Mouse (Mus musculus): Measurements from ENCODE around the gene Eif3m.
"Not testable (repeated sequence)": the region's sequence is repeated elsewhere in the genome, so short reads cannot be mapped to it uniquely, and the experiment has no call there.

Eif3m gene

GRCm38 (mm10) chr2:105016967-105017287 is at the start of gene Eif3m:
TSS of gene Eif3m (minus strand) at chr2:105017080.
- peak; percentile 93 for DNase-seq

- no peak for DNase-seq
Observed at GRCm38 (mm10) chr2:105062741-105063372, 46.0 kb upstream of the Eif3m start.

- DNase-seq, result no peak
Observed at GRCm38 (mm10) chr2:105058577-105059116, 41.8 kb upstream of the Eif3m start.

DNA sequence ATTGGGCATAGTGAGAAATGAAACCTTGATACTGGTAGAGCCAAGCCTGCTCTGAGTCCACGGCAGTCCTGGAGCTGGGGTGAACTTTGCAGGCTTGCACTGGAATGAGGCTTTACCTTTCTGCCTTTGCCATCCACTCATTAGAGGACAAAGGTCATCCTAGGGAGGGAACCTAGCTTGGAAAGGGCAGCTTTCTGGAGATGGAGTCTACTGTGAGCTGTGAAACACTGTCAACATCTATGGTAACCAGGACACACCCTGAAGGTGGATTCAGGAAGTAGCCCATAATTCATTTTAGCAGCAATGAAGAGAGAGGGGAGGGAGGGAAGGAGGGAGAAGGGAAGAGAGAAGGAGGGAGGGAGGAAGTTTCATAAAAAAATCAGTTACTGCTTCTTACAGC is 38.6 kb upstream of the Eif3m start:
- no peak for DNase-seq

DNA sequence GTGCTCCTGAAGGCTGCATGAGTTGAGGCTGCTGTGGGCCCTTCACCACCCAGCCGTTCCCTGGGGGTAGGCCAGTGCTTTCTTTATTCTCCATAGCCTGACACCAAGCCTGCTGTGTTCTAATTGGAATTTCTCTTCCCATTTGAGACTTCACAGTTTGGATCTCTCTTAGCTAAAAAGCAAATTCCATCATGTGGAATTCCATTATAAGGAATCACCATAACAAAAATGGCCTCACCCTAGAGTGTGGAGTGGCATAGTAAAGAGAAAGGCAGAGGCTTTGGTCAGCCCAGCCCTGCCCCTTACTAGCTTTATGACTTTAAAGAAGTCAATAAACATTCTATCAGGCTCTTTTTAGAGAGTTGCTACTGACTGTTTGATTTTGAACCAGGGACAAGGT is 31.4 kb upstream of the Eif3m start:
- no peak for DNase-seq

DNA sequence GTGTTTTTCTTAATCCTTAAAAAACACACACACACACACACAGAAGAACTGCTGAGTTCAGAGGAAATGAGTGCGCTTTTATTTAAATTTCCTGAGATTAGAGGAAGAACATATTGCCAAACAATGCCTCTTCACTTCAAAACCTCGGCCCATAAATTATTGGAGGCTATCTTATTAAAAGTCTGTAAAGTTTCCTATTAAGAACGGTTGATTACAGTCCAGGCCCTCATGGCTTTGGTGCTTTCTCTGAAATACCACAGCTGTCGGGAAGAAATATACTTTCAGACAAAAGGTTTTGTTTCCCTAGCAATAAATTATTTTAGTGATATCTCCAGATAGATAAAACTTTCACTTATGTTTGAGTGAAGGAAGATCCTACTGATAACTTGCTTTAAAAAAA is 26.3 kb upstream of the Eif3m start:
- DNase-seq, result no peak

DNA sequence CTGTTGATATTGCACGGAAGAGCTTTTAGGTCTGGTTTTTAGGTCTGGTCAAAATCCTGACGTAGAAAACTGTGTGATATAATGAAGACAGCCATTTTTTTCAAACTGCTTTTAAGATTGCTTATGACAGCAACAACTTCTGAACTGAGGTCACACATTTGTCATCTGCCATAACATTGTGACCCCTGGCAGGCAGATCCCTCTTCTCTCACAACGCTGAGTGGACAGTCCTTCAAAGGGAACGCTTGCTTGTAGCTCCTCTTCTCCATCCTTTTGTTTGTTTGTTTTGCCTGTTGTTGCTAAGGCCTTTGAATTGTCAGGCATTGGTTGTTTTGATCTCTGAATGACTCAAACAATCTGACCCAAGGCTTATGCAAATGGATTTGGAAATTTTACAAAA is 24.0 kb upstream of the Eif3m start:
- no peak for DNase-seq

- DNase-seq, result no peak
Observed at GRCm38 (mm10) chr2:105038879-105039278, 22.0 kb upstream of the Eif3m start.

- DNase-seq, result no peak
Observed at GRCm38 (mm10) chr2:105037956-105038569, 21.2 kb upstream of the Eif3m start.

DNA sequence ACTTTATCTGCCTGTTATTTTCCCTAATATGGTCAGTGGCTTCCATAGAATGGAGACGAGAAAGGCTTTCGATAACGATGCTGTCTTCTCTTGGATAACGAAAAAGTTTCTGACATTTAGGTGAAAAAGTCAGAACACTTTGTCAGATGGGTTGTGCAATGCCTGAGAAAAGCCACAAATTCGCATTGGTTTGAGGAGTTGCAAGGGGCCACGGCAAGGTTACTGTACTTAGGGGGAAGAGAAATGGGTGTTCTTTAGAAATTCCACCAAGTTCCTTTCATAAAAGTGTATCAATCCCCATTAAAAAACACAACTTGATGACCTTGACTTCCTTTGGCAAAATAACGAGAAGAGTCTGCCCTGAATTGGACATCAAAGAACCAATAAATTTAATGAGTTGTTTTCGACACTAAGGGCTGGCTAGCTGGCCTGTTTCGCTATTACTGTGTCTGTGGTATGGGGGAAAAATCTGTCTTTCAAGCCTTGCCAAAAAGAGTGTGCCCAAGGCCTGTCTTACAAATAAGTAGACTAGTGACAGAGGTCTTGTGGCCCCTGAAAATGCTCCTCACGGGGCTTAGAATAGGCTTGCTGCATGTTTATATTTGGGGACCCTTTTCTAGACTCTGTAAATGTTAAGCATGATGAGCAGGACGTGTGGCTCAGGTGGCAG is 19.7 kb upstream of the Eif3m start:
- no peak for DNase-seq

GRCm38 (mm10) chr2:105035985-105036384 is 19.1 kb upstream of the Eif3m start:
- DNase-seq, result no peak

GRCm38 (mm10) chr2:105034084-105034483 is 17.2 kb upstream of the Eif3m start:
- no peak for DNase-seq

DNA sequence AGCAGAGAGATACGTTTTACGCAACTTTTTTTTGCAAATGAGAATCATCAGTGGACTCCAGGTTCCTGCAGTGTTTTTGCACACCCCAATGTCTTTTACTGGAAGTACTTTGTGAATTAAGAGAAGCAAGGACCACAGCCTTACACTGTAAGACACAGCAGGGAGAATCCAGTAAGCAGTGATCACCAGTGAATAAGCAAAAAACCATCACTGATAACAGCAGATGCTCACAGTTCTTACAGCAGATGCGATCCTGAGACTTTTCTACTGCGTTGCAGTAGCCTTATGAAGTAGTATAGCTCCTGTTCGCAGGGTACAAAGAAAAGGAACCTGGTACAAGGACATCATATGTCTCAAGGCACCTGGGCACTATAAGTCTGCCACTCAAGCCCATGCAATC is 13.6 kb upstream of the Eif3m start:
- DNase-seq, result no peak

DNA sequence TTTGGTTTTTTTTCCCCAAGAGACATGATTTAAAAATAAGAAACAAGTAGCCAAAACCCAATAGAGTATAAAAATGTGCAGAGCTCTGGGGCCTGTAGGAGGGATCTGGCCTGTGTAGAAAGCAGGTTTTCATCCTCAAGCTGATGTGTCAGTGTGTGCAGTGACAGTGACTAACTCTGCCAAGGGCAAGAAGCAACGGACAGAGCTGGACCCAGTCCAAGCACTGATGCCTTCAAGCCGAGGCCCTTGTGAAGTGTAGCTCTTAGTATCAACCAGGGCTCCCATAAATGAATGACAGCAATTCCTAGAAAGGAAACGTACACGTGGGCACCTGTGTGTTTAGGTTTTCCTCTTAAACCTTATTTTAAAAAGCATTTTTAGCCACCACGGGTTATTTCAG is 11.9 kb upstream of the Eif3m start:
- DNase-seq, result no peak

GRCm38 (mm10) chr2:105026950-105027695 is 10.2 kb upstream of the Eif3m start:
- DNase-seq, result no peak

DNA sequence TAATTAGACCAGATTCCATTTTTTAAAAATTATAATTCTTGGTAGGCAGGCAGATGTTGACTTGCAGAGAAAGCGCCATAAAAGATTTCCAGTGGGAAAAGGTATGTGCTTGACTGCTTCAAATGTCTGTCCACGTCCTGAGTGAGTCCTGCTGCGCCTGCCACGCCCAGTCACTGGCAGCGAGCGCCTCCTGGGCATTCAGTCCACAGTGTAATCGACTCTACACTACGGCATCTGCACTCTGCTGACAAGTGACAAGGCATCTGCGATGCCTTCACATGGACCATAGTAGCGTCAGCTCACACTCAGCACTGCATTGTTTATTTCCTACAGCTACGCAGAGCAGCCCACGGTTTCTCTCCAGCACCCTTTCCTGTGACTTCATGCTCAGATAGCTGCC is 8.7 kb upstream of the Eif3m start:
- not testable (repeated sequence) for DNase-seq

DNA sequence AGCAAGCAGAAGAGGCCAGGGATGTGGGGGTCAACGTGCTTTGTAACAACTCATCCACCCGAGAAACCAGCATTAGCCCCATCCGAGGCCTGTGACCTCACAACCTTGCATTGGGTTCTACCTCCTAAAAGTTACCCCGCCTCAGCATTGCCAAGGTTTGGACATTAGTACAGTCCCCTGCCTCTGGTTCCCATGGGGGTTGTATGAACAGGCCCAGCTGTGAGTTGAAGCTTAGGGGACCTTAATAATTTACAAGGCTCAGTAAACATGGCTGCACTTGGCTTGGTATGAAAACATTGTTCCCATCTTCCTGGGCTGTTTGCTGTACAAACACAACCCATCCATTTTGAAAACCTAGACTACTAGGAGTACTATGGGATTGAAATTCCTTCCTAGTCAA is 6.9 kb upstream of the Eif3m start:
- DNase-seq, result no peak

GRCm38 (mm10) chr2:105023031-105023615 is 6.2 kb upstream of the Eif3m start:
- DNase-seq, result no peak

- DNase-seq, result no peak
Observed at GRCm38 (mm10) chr2:105021836-105022235, 5.0 kb upstream of the Eif3m start.

DNA sequence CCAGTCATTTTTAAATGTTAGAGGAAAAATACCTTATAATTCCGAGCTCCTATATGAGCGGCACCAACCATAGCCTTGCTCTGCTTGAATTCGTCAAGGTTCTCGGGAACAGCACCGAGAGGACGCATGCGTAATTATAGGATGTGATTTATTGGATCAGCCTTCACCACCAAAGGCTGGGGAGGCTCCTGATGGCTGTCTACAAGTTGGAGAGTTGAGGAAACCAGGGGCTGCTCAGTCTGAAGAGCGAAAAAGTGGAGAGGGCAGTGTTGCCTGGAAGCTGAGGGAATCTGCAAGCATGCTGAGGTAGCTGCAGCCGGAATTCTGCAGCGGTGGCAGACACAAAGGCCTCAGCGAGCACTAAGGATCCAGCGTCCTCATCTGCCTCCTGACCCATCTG is 4.4 kb upstream of the Eif3m start:
- no peak for DNase-seq

GRCm38 (mm10) chr2:105019457-105019856 is 2.6 kb upstream of the Eif3m start:
- DNase-seq, result no peak

GRCm38 (mm10) chr2:105017802-105018201 is 922 bp upstream of the Eif3m start:
- DNase-seq, result peak; percentile 18
